Mouse (Mus musculus): ENCODE measurements around the gene Klhl1. TPM values are rescaled to one million over a fixed set of nuclear protein-coding genes. Genes with fewer than 3 reads are reported as not detected.

The Klhl1 gene
- 0.97 and 1.2 TPM in 2 replicates for polyA plus RNA-seq (2012; rRNA removed)

DNA sequence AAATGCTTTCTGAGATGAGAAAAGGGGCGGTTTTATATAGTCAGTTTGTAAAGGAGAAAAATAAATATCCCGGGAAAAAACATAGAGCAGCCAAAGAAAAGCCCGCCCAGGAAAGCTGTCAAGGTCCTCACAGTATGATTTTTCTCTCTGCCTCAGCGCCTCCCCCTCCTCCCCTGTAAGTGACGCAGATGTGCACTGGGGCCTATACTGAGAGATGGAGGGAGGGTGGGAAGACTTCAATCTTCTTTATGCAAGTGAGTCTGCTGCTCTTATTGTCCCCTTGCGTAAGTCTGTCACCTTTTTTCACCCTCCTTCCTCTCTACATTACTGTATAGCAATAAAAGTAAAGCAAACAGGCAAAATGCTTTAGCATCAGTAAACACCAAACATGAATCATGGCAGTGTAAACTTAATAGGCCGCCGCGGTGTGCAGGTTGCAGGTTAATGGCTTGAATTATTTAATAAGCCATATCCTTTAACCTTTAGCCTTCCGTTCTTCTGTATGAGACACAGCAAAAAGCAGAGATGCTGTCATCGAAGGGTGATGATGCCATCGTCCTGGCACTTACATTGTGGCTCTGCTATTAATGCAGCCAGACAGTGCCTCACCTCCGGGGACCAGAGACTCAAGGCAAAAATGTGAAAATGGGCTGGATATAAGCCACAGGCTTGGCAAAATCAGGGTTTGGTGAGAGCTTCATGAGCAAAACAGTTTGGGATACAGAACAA, at the start of gene Klhl1:
Klhl1 (minus strand) TSS at position 149 of the 729 bp plus-strand sequence.

